Mouse (Mus musculus) heart, embryonic 16.5 days (tissue): ENCODE measurements around the gene Cadm2. TPM values are rescaled to one million over a fixed set of nuclear protein-coding genes. Genes with fewer than 3 reads are reported as not detected.

ENCODE experiments used
- ATAC-seq: fragments of 200-750 bp; cut with Nextera tagmentation; replicated peaks from 2 replicates; pipeline ENCODE4 v1.8.0; 2017; ENCODE audit warnings: moderate number of reproducible peaks; ENCODE audit not compliant: insufficient read depth, low FRiP score; ENCODE audit errors: extremely low read depth
- H3K27ac ChIP-seq: fragments of 300-500 bp; sonication (generic); 2 replicates; pipeline ENCODE4 v1.5.1; 2014; ENCODE audit warnings: mild to moderate bottlenecking, low read length, control low read depth, moderate library complexity
- H3K27me3 ChIP-seq: fragments of 300-500 bp; sonication (generic); 2 replicates; pipeline ENCODE4 v1.6.1; 2014; ENCODE audit warnings: low read length, mixed read lengths; ENCODE audit not compliant: control insufficient read depth, insufficient read depth
- H3K36me3 ChIP-seq: fragments of 300-500 bp; sonication (generic); 2 replicates; pipeline ENCODE4 v1.6.1; 2014; ENCODE audit not compliant: control insufficient read depth, insufficient read depth
- H3K4me1 ChIP-seq: fragments of 300-500 bp; sonication (generic); 2 replicates; pipeline ENCODE4 v1.6.1; 2014; ENCODE audit warnings: low read length, mixed read lengths; ENCODE audit not compliant: control insufficient read depth, insufficient read depth
- H3K4me2 ChIP-seq: fragments of 300-500 bp; sonication (generic); 2 replicates; pipeline ENCODE4 v1.6.1; 2014; ENCODE audit warnings: low read depth, mild to moderate bottlenecking, control low read depth, low read length
- H3K4me3 ChIP-seq: fragments of 300-500 bp; sonication (generic); 2 replicates; pipeline ENCODE4 v1.5.1; 2014; ENCODE audit warnings: mild to moderate bottlenecking, control low read depth, low read length
- H3K9ac ChIP-seq: fragments of 300-500 bp; sonication (generic); 2 replicates; pipeline ENCODE4 v1.6.1; 2014; ENCODE audit warnings: low read length, control low read depth
- H3K9me3 ChIP-seq: fragments of 300-500 bp; sonication (generic); replicated peaks from 2 replicates; pipeline ENCODE4 v1.6.1; 2016; ENCODE audit warnings: low read length; ENCODE audit not compliant: control insufficient read depth
- WGBS: fragments of 180-500 bp; shearing (Covaris S2); extraction: QIAGEN DNeasy Blood & Tissue Kit; methylation state at CpG from one replicate; pipeline ENCODE4 v1.1.7; 2014; 5-methylcytosine and 5-hydroxymethylcytosine counted together
- polyA plus RNA-seq: library from polyadenylated mRNA; unstranded; fragments of >200 nt; fragmentation: Nextera tagmentation; extraction: Ambion mirVana; gene quantifications from 2 replicates; pipeline ENCODE4 v1.2.1, GENCODE M21; 2015

Cadm2 gene
- polyA plus RNA-seq, 1 experiment from 2014 or later = 0.20 TPM

DNA sequence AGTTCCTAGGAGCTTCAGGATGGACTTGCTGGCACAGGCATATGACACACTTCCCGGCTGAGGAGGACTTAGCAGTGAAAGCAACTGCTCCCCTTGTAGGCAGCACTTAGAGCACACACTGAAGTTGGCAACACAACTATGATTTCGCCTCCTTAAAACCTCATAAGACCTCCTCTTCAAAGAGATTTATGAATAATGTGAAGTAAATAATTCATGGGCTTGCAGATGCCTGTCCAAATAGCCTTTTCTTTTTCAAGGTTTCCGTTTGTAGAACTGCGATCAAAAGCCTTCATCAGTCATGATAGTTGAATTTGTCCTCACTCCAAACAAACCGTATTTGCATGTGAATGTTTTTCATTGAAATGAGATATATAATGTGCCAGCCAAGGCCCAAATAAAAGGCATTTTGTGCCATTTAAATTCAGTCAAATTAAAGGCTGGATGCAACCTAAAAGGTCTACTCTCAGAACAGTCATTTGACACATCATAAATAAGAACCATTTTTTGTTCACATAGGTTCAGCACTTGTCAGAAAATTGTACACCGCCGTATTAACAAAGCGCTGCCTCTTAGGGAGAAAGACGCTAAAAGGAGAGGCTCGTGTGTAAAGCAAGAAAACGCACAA, 651.1 kb downstream of the Cadm2 start:
- H3K4me3 ChIP-seq = no peak overlapping the region
- H3K4me1 ChIP-seq = peaks cover 5% of the 10 kb centered on the region
- H3K9ac ChIP-seq = no peak overlapping the region
- no peaks in the 10 kb centered on the region for H3K36me3 ChIP-seq
- H3K27me3 ChIP-seq = no peaks in the 10 kb centered on the region
- H3K4me2 ChIP-seq = no peak overlapping the region
- no peak overlapping the region for H3K27ac ChIP-seq
- no peak for ATAC-seq
- WGBS = 83% methylated on average over 11 of the region's 11 CpGs
- H3K9me3 ChIP-seq = no peaks in the 10 kb centered on the region

DNA sequence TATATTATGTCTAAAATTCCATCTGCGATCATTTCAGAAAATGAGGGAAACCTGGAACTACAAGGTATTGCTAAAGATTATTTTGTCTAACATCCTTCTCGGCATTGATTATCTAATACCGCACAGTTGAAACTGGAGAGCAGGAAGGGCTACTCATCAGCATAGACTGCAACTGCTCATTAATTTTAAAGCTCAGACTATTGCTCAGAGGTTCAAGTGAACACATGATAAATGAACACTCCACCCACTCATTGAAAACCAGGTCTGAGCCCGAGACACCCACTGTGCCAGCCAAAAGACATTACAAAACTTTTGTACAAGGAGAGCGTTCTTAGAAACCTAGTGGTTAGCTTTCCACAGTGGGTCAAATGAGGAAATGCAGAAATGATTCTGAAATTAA, 652.4 kb downstream of the Cadm2 start:
- no peak for ATAC-seq
- no peak overlapping the region for H3K4me3 ChIP-seq
- no peak overlapping the region for H3K9ac ChIP-seq
- 80% methylated on average over 5 of the region's 5 CpGs for WGBS
- no peak overlapping the region for H3K4me2 ChIP-seq
- H3K36me3 ChIP-seq = no peaks in the 10 kb centered on the region
- peaks cover 5% of the 10 kb centered on the region for H3K4me1 ChIP-seq
- no peaks in the 10 kb centered on the region for H3K27me3 ChIP-seq
- no peaks in the 10 kb centered on the region for H3K9me3 ChIP-seq
- no peak overlapping the region for H3K27ac ChIP-seq

DNA sequence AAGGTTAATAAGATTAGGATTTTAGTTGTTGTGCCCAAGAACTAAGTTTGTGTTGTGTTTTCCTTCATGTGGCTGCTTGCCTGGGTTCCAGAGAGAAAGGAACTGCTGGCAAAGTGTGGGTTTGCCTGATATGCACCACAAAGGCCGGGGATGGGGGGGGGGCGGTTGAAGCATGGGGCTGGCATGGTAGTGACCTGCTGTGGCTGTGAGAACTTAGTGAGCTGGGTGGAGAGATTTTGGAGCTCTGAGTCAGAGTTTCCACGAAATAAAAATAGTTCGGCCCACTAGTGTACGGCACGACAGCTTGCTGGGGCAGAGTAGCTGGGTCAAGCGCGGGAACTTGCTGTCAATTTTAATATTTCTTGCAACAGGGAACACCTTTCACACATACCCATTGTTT, 653.0 kb downstream of the Cadm2 start:
- H3K4me1 ChIP-seq = peaks cover 5% of the 10 kb centered on the region
- H3K4me2 ChIP-seq = no peak overlapping the region
- no peaks in the 10 kb centered on the region for H3K27me3 ChIP-seq
- no peak overlapping the region for H3K9ac ChIP-seq
- no peak overlapping the region for H3K27ac ChIP-seq
- no peaks in the 10 kb centered on the region for H3K36me3 ChIP-seq
- no peak overlapping the region for H3K4me3 ChIP-seq
- H3K9me3 ChIP-seq = no peaks in the 10 kb centered on the region
- ATAC-seq = no peak
- WGBS = 60% methylated on average over 8 of the region's 8 CpGs

DNA sequence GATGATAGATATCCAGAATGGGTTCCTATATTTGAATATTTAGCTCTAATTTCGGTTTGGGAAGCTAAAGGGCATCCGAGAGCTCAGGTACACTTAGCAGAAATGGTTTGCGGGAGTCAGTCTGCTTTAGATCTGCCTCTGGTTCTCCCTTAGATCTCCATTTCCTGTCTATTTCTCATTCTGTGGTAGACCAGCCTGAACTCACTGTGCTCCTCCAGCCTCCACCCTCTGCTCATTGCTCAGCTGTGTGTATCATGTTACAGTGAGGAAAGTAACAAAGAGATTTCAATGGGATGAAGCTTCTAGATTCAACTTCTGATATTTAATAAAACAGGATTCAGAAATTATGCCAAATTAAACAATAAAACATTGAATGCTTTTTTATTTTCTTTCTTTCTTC, 661.6 kb downstream of the Cadm2 start:
- Histone ChIP-seq H3K27ac (no peak overlapping the region), H3K9ac (no peak overlapping the region), H3K4me3 (no peak overlapping the region), H3K9me3 (no peaks in the 10 kb centered on the region), H3K36me3 (no peaks in the 10 kb centered on the region), H3K27me3 (no peaks in the 10 kb centered on the region), H3K4me2 (no peak overlapping the region), H3K4me1 (no peaks in the 10 kb centered on the region)
- WGBS = 71% methylated on average over 3 of the region's 3 CpGs
- ATAC-seq = no peak

DNA sequence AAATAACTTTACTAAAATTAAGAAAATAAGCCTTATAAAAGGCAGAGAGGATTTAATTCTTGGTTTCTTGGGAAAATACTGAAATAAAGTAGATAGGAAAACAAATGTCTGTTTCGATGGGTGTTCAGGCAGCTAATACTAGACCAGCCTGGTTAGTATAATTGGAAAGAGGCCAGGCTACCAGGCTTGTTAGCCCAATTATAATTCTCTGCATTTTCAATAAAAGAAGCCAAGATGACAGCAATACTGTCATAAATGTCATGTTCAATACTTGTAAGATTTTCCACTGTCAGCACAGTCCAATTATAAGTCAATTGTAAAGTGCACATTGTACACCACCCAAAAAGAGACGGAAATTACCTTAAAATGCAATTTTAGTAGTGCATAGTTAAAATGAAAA, 664.8 kb downstream of the Cadm2 start:
- no peak overlapping the region for H3K9ac ChIP-seq

DNA sequence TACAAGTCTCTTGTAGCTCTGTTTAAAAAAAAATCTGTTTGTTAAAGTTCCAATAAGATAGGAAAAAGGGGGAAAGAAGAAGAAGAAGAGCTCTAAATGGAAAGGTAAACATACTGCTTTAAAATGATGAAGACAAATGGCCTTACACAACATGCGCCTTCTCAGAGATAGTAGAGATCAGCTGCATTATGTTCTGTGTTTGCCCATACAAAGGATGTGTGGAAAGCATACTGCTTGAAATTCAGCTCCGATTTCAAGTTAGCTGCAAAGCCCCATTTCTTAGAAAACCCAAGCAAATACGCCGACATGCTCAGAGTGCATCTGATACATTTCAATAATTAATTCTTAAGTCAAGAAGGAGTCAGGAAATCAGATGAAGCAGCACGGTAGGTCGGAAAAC, 684.4 kb downstream of the Cadm2 start:
- no peak for ATAC-seq
- H3K9me3 ChIP-seq = no peaks in the 10 kb centered on the region
- WGBS = 76% methylated on average over 6 of the region's 6 CpGs
- no peaks in the 10 kb centered on the region for H3K27me3 ChIP-seq
- no peak overlapping the region for H3K4me2 ChIP-seq
- H3K27ac ChIP-seq = no peak overlapping the region
- H3K4me3 ChIP-seq = no peak overlapping the region
- no peak overlapping the region for H3K9ac ChIP-seq
- no peaks in the 10 kb centered on the region for H3K36me3 ChIP-seq
- H3K4me1 ChIP-seq = no peaks in the 10 kb centered on the region

More for the DNA sequence above, 664.8 kb downstream of the Cadm2 start:
- Histone ChIP-seq H3K4me1 (no peaks in the 10 kb centered on the region), H3K27me3 (no peaks in the 10 kb centered on the region), H3K36me3 (no peaks in the 10 kb centered on the region), H3K27ac (no peak overlapping the region), H3K4me2 (no peak overlapping the region), H3K9me3 (no peaks in the 10 kb centered on the region), H3K4me3 (no peak overlapping the region)
- 76% methylated on average over 2 of the region's 2 CpGs for WGBS
- no peak for ATAC-seq

DNA sequence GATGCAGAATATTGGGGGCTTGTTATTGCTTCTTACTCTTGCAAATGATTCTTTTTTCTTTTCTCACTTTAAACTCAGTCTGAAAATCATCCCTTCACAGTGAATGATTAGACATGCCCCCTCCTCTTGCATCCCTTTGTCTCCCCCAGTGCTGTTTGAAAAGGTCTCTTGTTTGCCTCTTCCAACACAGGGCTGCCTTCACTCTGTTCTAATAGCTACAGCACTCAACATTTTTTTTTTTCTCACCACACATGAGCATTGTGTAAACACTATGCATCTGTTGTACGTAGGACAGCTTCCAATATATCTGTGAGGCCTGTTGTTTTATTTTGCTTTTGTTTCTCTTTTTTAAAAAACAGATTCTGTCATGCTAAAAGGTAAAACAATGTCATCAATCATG, 695.2 kb downstream of the Cadm2 start:
- H3K36me3 ChIP-seq = no peaks in the 10 kb centered on the region
- H3K4me1 ChIP-seq = no peaks in the 10 kb centered on the region
- H3K9ac ChIP-seq = no peak overlapping the region
- ATAC-seq = no peak
- no peak overlapping the region for H3K27ac ChIP-seq
- H3K4me3 ChIP-seq = no peak overlapping the region
- 61% methylated on average over 1 of the region's 1 CpGs for WGBS
- H3K9me3 ChIP-seq = no peaks in the 10 kb centered on the region
- no peaks in the 10 kb centered on the region for H3K27me3 ChIP-seq
- no peak overlapping the region for H3K4me2 ChIP-seq

DNA sequence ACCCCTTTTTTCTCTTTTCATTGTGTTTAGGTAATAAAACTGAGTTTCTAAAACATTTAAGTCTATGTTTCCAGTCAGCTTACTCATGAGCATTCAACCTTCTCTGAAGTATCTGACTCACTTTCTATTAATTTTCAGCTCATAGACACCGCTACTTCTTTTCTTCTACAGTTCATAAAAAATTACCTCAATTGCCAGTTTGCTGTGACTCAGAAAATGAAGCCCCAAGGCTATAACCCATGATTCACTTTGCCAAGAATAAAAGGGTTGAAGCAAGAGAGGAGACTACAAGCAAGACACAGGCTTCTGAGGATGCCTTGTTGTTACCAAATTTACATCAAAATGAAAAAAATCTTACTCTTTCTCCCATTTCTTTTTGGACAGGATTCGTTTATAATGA, 698.0 kb downstream of the Cadm2 start:
- Histone ChIP-seq H3K36me3 (no peaks in the 10 kb centered on the region), H3K27ac (no peak overlapping the region), H3K4me1 (no peaks in the 10 kb centered on the region), H3K4me2 (no peak overlapping the region), H3K27me3 (no peaks in the 10 kb centered on the region), H3K4me3 (no peak overlapping the region), H3K9ac (no peak overlapping the region), H3K9me3 (no peaks in the 10 kb centered on the region)
- no peak for ATAC-seq
- 72% methylated on average over 2 of the region's 2 CpGs for WGBS

DNA sequence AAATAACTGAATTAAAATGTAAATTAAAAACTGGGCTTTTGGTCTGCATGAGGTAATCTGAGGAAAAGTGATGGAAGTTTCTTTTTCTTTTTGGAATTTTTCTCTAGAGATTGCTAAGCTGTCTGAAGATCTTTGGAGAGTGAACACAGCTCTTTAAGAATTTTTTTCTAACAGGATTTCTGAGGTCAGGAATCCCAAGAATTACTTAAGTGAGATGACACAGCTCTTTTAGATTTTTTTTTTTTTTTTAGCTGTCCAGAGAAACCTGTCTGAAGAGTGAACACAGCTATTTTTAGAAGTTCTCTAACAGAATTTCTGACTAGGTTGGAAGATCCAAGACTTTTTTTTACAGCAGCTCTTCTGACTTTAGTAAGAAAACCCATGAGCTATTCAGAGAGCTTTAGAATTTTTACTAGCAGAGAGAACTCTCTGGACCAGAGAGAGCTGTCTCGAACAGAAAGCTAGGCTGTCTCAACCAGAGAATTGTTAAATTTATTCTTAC, 699.2 kb downstream of the Cadm2 start:
- no peaks in the 10 kb centered on the region for H3K9me3 ChIP-seq
- ATAC-seq = no peak
- H3K4me3 ChIP-seq = no peak overlapping the region
- no peak overlapping the region for H3K4me2 ChIP-seq
- no peak overlapping the region for H3K9ac ChIP-seq
- no peaks in the 10 kb centered on the region for H3K4me1 ChIP-seq
- WGBS = 69% methylated on average over 1 of the region's 1 CpGs
- H3K27me3 ChIP-seq = no peaks in the 10 kb centered on the region
- H3K36me3 ChIP-seq = no peaks in the 10 kb centered on the region
- H3K27ac ChIP-seq = no peak overlapping the region
